Mouse (Mus musculus): ENCODE results near the gene Gm11027.

DNA sequence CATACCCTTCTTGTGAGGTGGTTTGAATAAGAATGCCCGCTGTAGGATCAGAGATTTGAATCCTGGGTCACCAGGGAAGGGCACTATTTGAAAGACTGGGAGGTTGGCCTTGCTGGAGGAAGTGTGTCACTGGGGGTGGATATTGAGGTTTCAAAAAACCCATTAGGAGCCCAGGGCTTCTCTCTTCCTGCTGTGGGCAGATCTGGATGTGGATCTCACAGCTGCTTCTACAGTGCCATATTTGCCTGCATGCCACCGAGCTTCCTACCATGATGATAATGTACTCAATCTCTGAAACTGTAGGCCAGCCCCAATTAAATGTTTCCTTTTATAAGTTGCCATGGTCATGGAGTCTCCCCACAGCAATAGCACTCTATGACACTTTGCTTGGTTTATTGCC, 4.0 kb downstream of the Gm11027 start:
- TF ChIP-seq CTCF (IDR thresholded peaks at IDR 0.05; ENCODE audit: control insufficient read depth, insufficient read depth, low read length) (no peak), POLR2A (IDR thresholded peaks at IDR 0.05; ENCODE audit: borderline replicate concordance, control insufficient read depth, low read depth, low read length) (no peak)

Measured in bone marrow, adult 2 months (tissue).